Mouse (Mus musculus): ENCODE measurements around the gene Pitpnm3. TPM values are rescaled to one million over a fixed set of nuclear protein-coding genes. Genes with fewer than 3 reads are reported as not detected.

The Pitpnm3 gene
- polyA plus RNA-seq, 1 experiment from 2014 or later: 0.50 TPM

DNA sequence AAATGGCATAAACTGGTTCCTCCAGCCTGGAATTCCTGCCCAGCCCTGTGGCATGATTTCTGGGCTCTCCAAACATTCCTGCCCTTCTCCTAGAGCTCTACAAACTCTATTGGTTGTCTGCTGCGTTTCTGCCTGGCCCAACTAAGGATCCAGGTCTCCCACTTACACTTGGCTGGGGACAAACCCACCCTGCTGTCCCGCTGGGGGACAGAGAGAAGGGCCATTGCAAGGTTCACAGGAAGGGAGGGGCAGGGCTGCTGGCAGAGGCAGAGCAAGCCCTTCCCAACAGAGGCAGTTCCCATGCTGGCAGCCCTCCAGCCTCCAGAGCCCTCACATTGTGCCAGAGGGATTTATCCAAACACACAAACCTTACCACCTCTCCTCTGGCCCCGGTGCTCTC is 3.3 kb downstream of the Pitpnm3 start:
- ATAC-seq: no peak
- Histone ChIP-seq H3K4me1 (replicated peaks) (peaks cover 37% of the 10 kb centered on the region), H3K9me3 (no peaks in the 10 kb centered on the region), H3K36me3 (no peaks in the 10 kb centered on the region), H3K4me2 (replicated peaks) (no peak overlapping the region), H3K4me3 (replicated peaks) (no peak overlapping the region), H3K9ac (no peak overlapping the region), H3K27me3 (replicated peaks) (peaks cover 22% of the 10 kb centered on the region), H3K27ac (0 out of 2 replicates have a peak overlapping the region, but pooled peaks have one; percentile 19)
- 13% methylated on average over 3 of the region's 3 CpGs for whole genome bisulfite sequencing

DNA sequence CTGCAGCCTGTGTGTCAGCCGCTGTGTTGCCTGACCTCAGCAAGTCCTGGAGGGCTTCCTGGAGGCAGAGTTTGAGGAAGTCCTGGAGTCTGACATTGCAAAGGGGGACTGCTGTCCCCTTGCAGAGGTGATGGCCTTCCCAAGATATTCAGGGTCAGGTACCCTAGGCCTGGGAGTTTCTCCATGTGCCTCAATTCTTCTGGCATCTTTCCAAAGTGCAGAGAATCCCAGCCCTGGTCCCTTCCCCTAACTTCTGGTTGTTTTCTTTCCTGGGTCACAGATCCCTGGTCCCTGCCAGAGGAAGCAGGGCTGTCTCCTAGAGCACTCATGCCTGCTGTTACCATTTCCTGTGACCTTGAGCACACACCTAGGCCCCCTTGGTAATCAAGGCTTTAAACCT is 3.9 kb downstream of the Pitpnm3 start:
- Histone ChIP-seq H3K27ac (no peak overlapping the region), H3K4me2 (replicated peaks) (no peak overlapping the region), H3K36me3 (no peaks in the 10 kb centered on the region), H3K4me3 (replicated peaks) (no peak overlapping the region), H3K27me3 (replicated peaks) (peaks cover 22% of the 10 kb centered on the region), H3K9me3 (no peaks in the 10 kb centered on the region), H3K4me1 (replicated peaks) (peaks cover 37% of the 10 kb centered on the region), H3K9ac (no peak overlapping the region)
- WGBS: 86% methylated on average over 1 of the region's 1 CpGs
- ATAC-seq: no peak

DNA sequence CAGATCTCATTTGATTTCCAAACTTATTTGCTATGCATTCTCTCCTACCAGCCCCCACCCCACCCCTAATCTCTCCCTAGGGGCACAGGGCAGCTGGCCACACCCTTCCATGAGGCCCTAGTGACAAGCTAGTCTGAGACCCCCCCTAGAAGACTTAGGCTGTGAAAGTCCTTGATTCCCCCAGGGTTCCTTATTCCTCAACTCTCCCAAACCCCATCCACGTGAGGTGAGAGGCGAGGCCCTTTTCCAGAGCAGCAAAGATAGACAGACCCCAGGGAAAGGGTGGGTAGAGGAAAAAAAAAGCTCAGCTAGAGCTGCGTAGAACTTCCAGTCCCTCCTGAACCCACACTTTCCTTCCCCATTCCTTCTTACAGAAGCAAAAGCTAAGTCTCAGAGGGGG is 4.7 kb downstream of the Pitpnm3 start:
- WGBS: 79% methylated on average over 3 of the region's 3 CpGs
- no peak overlapping the region for H3K4me3 ChIP-seq (replicated peaks)
- ATAC-seq: no peak
- H3K36me3 ChIP-seq: no peaks in the 10 kb centered on the region
- no peak overlapping the region for H3K27ac ChIP-seq
- no peaks in the 10 kb centered on the region for H3K9me3 ChIP-seq
- H3K4me1 ChIP-seq (replicated peaks): peaks cover 34% of the 10 kb centered on the region
- H3K4me2 ChIP-seq (replicated peaks): no peak overlapping the region
- no peak overlapping the region for H3K9ac ChIP-seq
- peaks cover 17% of the 10 kb centered on the region for H3K27me3 ChIP-seq (replicated peaks)

DNA sequence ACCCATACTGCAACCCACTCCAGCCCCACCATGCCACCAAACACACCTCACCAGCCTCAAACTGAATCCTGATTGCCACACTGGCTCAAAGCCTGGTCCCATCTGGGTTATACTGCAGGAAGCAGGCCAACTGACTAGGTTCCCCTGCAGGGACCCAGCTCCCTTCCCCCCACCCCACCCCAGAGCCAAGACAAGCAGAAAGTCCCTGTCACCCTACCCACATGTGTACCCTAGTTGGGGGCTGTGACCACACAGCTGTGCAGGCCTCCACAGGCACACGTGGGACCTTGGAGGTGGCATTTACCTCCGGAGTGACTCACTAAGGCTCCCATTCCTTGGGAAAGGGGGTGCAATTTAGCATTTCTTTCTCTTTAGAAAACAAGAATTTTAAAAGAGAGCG is 5.1 kb downstream of the Pitpnm3 start:
- ATAC-seq: 0 out of 2 replicates have a peak, but pooled peaks have one; percentile 5
- 62% methylated on average over 3 of the region's 3 CpGs for WGBS
- Histone ChIP-seq H3K4me2 (replicated peaks) (0 out of 2 replicates have a peak overlapping the region, but pooled peaks have one; percentile 27), H3K27me3 (replicated peaks) (peaks cover 14% of the 10 kb centered on the region), H3K4me3 (replicated peaks) (no peak overlapping the region), H3K4me1 (replicated peaks) (peaks cover 30% of the 10 kb centered on the region), H3K9me3 (no peaks in the 10 kb centered on the region), H3K36me3 (no peaks in the 10 kb centered on the region), H3K27ac (no peak overlapping the region), H3K9ac (no peak overlapping the region)

DNA sequence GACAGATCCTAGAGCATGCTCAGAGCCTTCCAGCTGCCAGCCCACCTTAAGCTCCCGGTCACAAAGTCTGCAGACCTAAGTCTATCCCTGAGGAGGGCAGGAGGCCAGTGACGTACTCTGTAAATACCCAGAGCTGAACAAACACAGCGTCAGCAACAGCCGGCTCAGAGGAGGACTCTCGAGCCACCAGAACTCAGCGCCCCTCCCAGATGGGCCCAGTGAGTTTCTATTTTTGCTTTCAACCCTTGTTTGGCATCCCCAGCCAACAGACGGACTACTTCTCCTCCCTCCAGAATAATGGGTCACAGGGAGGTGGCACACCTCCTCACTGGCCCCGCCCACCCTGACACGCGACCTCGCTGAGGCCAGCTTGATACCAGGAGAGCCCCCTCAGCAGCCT is 5.6 kb downstream of the Pitpnm3 start:
- Histone ChIP-seq H3K27me3 (replicated peaks) (peaks cover 9% of the 10 kb centered on the region), H3K4me3 (replicated peaks) (no peak overlapping the region), H3K4me1 (replicated peaks) (peaks cover 25% of the 10 kb centered on the region), H3K9me3 (no peaks in the 10 kb centered on the region), H3K4me2 (replicated peaks) (peak overlapping the region; percentile 27; the same call in 1 of the 2 replicates), H3K9ac (no peak overlapping the region), H3K27ac (peak overlapping the region; percentile 32; the same call in 1 of the 2 replicates), H3K36me3 (no peaks in the 10 kb centered on the region)
- WGBS: 14% methylated on average over 11 of the region's 11 CpGs
- ATAC-seq: peak; percentile 62

DNA sequence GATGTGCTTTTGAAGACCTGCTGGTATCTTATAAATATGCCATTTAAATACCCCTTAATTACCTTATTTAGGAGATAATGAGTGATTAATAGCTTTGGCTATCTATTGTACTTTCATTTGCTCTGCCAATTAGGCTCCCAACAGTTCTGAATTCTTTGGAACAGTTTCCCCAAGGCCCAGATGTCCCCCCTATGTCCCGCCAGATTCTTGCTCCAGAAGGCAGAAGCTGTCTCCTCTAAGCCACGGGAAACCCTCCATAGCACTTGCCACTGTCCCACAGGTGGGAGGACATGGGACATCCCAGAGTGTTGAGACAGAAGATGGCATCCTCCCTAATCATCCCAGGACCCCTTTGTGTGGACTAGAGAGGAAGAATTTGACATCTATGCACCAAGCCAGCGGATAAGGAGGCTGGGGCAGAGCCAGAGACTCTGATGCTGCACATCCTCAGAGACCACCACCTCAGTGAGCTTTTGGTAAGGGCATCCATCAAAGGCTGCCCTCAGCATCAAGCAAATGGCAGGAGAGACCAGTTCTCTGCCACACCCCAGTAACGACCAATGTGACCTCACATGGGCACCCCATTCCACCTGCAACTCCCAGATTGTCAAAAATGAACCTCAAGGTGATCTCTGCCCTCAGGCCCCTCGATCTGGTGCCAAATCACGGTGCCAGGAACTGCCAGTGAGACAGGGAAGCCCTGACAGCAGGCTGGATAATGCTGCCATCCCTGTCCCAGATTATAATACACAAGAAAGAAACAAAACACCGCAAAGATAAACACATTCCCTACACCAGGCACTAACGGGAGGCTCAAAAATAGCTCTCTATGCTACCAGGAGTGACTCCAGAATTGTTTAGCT is 6.3 kb downstream of the Pitpnm3 start:
- H3K36me3 ChIP-seq: no peaks in the 10 kb centered on the region
- H3K4me1 ChIP-seq (replicated peaks): peaks cover 22% of the 10 kb centered on the region
- H3K27me3 ChIP-seq (replicated peaks): peaks cover 2% of the 10 kb centered on the region; the same call in 1 of the 2 replicates
- no peak for ATAC-seq
- 64% methylated on average over 8 of the region's 8 CpGs for WGBS
- no peak overlapping the region for H3K4me2 ChIP-seq (replicated peaks)
- peak overlapping the region; percentile 32; the same call in 1 of the 2 replicates for H3K27ac ChIP-seq
- H3K9me3 ChIP-seq: no peaks in the 10 kb centered on the region
- H3K4me3 ChIP-seq (replicated peaks): no peak overlapping the region
- H3K9ac ChIP-seq: no peak overlapping the region

DNA sequence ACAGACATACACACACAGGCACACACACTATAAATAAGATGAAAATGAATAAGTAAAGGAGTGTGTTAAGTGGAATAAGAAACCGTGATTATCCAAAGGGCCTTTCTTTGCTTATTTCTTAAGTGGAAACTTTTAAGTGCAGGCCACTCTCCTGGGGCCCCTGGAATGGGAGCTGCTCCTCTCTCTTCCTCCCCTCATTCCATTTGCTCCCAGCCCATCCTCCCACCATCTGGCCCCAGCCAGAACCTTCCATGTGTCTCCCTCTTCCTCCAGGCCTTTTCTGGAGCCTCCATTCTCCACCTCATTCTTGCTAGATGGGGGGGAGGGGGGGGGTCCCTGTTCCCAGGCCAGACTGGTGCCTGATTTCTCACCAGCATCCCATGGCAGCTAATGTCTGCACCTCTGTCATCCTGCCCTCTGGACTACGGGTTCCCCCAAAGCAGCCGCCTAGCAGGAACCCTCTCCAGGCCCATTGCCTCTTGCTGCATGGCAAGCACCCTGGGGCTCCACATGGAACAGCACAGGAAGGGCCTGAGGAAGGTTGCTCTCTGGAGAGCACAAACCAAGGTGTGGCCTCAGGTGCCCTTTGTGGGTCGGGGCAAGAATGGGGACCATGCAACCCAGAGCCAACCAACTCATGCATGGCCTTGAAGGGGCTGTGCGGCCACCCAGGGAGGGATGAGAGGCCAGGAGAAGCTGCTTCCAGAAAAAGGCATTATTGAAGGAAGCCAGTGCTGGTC is 8.0 kb downstream of the Pitpnm3 start:
- ATAC-seq: no peak
- WGBS: 71% methylated on average over 5 of the region's 5 CpGs
- Histone ChIP-seq H3K36me3 (no peaks in the 10 kb centered on the region), H3K9ac (no peak overlapping the region), H3K4me3 (replicated peaks) (no peak overlapping the region), H3K4me2 (replicated peaks) (no peak overlapping the region), H3K27me3 (replicated peaks) (no peaks in the 10 kb centered on the region), H3K27ac (no peak overlapping the region), H3K9me3 (no peaks in the 10 kb centered on the region), H3K4me1 (replicated peaks) (peaks cover 20% of the 10 kb centered on the region)

DNA sequence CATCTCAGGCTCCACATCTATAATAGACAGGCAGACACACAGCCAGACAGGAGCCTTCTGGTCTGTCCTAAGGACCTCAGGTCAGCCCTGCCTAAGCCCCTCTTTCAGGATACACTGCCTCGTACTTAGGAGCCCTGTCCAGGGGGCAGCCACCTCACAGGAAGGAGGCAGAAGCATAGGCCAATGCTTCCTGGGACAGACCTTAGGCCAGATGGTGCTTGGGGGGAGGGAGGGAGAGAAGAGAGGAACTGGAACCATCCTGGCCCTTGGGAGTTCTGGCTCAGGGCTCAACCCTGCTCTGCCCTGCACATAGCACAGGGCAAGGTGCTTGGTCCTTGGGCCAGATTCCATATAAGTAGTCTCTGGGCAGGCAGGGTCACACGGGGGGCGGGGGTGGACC is 9.8 kb downstream of the Pitpnm3 start:
- Histone ChIP-seq H3K36me3 (no peaks in the 10 kb centered on the region), H3K9me3 (no peaks in the 10 kb centered on the region), H3K27ac (no peak overlapping the region), H3K9ac (no peak overlapping the region), H3K4me2 (replicated peaks) (no peak overlapping the region), H3K4me3 (replicated peaks) (no peak overlapping the region), H3K27me3 (replicated peaks) (no peaks in the 10 kb centered on the region), H3K4me1 (replicated peaks) (peaks cover 8% of the 10 kb centered on the region)
- 68% methylated on average over 3 of the region's 3 CpGs for WGBS
- ATAC-seq: no peak

DNA sequence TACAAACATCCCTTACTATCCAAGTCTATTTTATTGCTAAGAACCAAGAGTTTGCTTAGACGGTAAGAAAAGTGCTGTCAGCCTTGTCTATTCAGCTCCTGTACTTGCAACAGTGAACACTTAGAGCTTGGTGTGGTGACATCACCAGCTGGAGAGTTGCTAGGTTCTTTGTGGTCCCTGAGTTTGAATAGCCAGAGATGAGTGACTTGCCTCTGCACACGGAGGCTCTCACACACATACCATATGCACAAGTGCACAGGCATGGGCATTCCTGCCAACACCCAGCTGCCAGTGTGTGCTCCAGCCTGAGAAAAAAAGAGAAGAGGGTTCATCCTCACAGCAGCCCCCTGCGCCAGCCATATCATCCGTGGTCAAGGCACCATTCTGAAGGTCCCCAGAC is 12.0 kb downstream of the Pitpnm3 start:
- no peaks in the 10 kb centered on the region for H3K27me3 ChIP-seq (replicated peaks)
- H3K4me3 ChIP-seq (replicated peaks): no peak overlapping the region
- H3K36me3 ChIP-seq: no peaks in the 10 kb centered on the region
- H3K9ac ChIP-seq: no peak overlapping the region
- H3K4me2 ChIP-seq (replicated peaks): no peak overlapping the region
- no peaks in the 10 kb centered on the region for H3K9me3 ChIP-seq
- 67% methylated on average over 4 of the region's 4 CpGs for WGBS
- H3K4me1 ChIP-seq (replicated peaks): no peaks in the 10 kb centered on the region; the same call in 1 of the 2 replicates
- no peak overlapping the region for H3K27ac ChIP-seq
- ATAC-seq: no peak

DNA sequence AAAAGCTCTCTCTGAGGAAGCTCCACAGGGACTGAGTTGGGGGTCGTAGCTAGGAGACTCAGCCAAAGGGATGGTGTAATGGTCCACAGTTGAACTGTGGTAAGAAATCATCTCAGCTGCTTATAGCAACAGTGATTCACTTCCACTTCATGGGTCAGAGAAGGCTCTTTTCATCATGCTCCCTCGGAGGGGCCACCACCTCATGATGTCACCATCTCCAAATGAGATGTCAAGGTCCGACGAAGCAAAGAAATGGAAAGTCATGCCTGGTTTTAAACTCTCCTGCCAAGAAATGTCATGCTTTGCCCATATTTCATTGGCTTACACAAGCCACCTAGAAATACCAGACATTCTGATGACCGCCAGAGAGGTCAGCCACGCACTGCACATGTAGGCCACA is 15.2 kb downstream of the Pitpnm3 start:
- H3K4me1 ChIP-seq (replicated peaks): no peaks in the 10 kb centered on the region
- no peak overlapping the region for H3K27ac ChIP-seq
- no peaks in the 10 kb centered on the region for H3K36me3 ChIP-seq
- no peak overlapping the region for H3K9ac ChIP-seq
- H3K4me3 ChIP-seq (replicated peaks): no peak overlapping the region
- no peak overlapping the region for H3K4me2 ChIP-seq (replicated peaks)
- 90% methylated on average over 6 of the region's 6 CpGs for WGBS
- H3K27me3 ChIP-seq (replicated peaks): no peaks in the 10 kb centered on the region
- no peaks in the 10 kb centered on the region for H3K9me3 ChIP-seq
- no peak for ATAC-seq

DNA sequence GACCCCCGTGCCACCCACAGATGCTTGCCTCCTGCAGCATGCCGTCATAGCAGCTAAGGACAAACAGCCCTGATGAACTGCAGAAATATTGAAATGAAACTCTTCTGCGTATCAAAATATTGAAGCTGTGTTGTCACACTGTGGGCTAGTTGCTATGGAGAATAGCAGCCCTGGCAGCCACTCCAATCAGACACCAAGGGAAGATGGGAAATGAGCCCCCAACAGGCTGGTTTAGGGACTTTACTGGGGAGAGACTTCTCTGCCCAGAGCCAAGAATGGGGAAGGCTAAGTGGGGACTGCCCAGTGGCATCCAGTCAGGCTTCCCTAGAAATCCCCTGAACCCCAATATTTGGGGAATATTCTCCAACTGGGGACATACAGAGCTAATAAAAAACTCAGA is 16.9 kb downstream of the Pitpnm3 start:
- Histone ChIP-seq H3K36me3 (no peaks in the 10 kb centered on the region), H3K27me3 (replicated peaks) (no peaks in the 10 kb centered on the region), H3K9ac (no peak overlapping the region), H3K9me3 (no peaks in the 10 kb centered on the region), H3K27ac (no peak overlapping the region), H3K4me2 (replicated peaks) (no peak overlapping the region), H3K4me1 (replicated peaks) (no peaks in the 10 kb centered on the region), H3K4me3 (replicated peaks) (no peak overlapping the region)
- whole genome bisulfite sequencing: 82% methylated on average over 3 of the region's 3 CpGs
- no peak for ATAC-seq

DNA sequence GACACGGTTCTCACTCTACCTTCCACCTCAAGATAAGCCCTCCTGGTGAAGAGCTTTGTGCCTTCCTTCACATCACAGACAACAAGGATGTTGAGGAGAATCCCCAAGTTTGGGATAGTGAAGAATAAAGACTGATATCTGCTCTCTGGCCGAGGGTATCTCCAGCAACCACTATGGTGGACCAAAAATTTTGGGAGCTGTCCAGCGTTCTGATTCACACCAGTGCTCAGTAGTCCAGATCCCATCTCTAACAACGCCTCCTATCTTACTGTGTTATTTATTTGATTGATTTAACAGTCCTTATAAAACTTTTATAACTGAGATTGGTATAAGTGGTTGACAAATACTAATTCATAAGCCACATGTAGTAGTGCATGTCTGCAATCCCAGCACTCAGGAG is 22.3 kb downstream of the Pitpnm3 start:
- no peak overlapping the region for H3K9ac ChIP-seq
- 49% methylated on average over 4 of the region's 4 CpGs for WGBS
- no peak for ATAC-seq
- no peak overlapping the region for H3K27ac ChIP-seq
- H3K4me1 ChIP-seq (replicated peaks): no peaks in the 10 kb centered on the region
- H3K36me3 ChIP-seq: no peaks in the 10 kb centered on the region
- H3K9me3 ChIP-seq: no peaks in the 10 kb centered on the region
- H3K27me3 ChIP-seq (replicated peaks): no peaks in the 10 kb centered on the region
- no peak overlapping the region for H3K4me2 ChIP-seq (replicated peaks)
- H3K4me3 ChIP-seq (replicated peaks): no peak overlapping the region

All from intestine, embryonic 15.5 days (tissue).